Mouse (Mus musculus) embryonic facial prominence, embryonic 13.5 days (tissue): ENCODE results near the gene Klk1b8. TPM values are rescaled to one million over a fixed set of nuclear protein-coding genes. Genes with fewer than 3 reads are reported as not detected.
"Not testable (repeated sequence)": the region's sequence is repeated elsewhere in the genome, so short reads cannot be mapped to it uniquely, and the experiment has no call there.

Experiments used
- ATAC-seq: fragments of 200-750 bp; cut with Nextera tagmentation; 2 replicates; pipeline ENCODE4 v1.8.0; 2017; ENCODE audit warnings: low read depth; ENCODE audit not compliant: insufficient number of reproducible peaks, insufficient read depth, low FRiP score, low TSS enrichment
- H3K27ac ChIP-seq: fragments of 300-500 bp; sonication (generic); 2 replicates; pipeline ENCODE4 v1.5.1; 2015; ENCODE audit warnings: moderate library complexity, mild to moderate bottlenecking, inconsistent platforms
- H3K27me3 ChIP-seq: fragments of 300-500 bp; sonication (generic); 2 replicates; pipeline ENCODE4 v1.6.1; 2015; ENCODE audit warnings: mild to moderate bottlenecking, inconsistent platforms
- H3K36me3 ChIP-seq: fragments of 300-500 bp; sonication (generic); 2 replicates; pipeline ENCODE4 v1.6.1; 2015; ENCODE audit warnings: mild to moderate bottlenecking, inconsistent platforms
- H3K4me1 ChIP-seq: fragments of 300-500 bp; sonication (generic); 2 replicates; pipeline ENCODE4 v1.6.1; 2015; ENCODE audit warnings: inconsistent platforms
- H3K4me2 ChIP-seq: fragments of 300-500 bp; sonication (generic); 2 replicates; pipeline ENCODE4 v1.6.1; 2015; ENCODE audit warnings: moderate library complexity, mild to moderate bottlenecking, inconsistent platforms
- H3K4me3 ChIP-seq: fragments of 300-500 bp; sonication (generic); 2 replicates; pipeline ENCODE4 v1.5.1; 2015; ENCODE audit warnings: mild to moderate bottlenecking, inconsistent platforms
- H3K9ac ChIP-seq: fragments of 300-500 bp; sonication (generic); 2 replicates; pipeline ENCODE4 v1.6.1; 2015; ENCODE audit warnings: mild to moderate bottlenecking, inconsistent platforms
- H3K9me3 ChIP-seq: fragments of 300-500 bp; sonication (generic); 2 replicates; pipeline ENCODE4 v1.6.1; 2016; ENCODE audit warnings: inconsistent platforms
- WGBS: fragments of 180-500 bp; shearing (Covaris S2); methylation state at CpG from one replicate; pipeline ENCODE4 v1.1.7; 2015; ENCODE audit warnings: mixed read lengths; 5-methylcytosine and 5-hydroxymethylcytosine counted together
- polyA plus RNA-seq: library from polyadenylated mRNA; unstranded; fragments of >200 nt; fragmentation: Nextera tagmentation; extraction: Ambion mirVana; gene quantifications from 2 replicates; pipeline ENCODE4 v1.2.1, GENCODE M21; 2015

Klk1b8 gene
- polyA plus RNA-seq, 1 experiment from 2014 or later, result not detected

DNA sequence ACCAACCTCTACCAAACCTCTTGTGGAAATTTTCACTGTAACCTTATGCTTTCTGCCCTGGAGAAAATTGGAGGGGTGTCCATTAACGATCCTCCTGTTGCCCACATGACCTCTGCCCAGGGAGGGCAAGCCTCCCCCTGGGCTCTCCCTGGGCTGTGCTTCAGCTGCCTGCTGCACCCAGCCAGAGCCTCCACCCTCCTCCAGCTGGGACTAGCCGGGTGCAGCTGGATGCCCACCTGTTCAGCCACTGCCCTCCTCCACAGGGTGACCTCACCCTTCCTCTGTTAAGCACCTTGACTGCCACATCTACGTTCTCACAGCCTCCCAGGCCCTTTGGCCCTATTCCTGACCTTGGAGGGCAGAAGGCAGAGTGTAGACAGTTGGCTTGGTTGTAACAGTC lies 15.7 kb upstream of the Klk1b8 start:
- H3K4me1 ChIP-seq, result no peaks in the 10 kb centered on the region
- no peaks in the 10 kb centered on the region for H3K9me3 ChIP-seq
- WGBS, result 56% methylated on average over 3 of the region's 3 CpGs
- no peak overlapping the region for H3K4me2 ChIP-seq
- ATAC-seq, result no peak
- no peak overlapping the region for H3K4me3 ChIP-seq
- no peaks in the 10 kb centered on the region for H3K27me3 ChIP-seq
- H3K36me3 ChIP-seq, result no peaks in the 10 kb centered on the region
- H3K9ac ChIP-seq, result no peak overlapping the region
- no peak overlapping the region for H3K27ac ChIP-seq

DNA sequence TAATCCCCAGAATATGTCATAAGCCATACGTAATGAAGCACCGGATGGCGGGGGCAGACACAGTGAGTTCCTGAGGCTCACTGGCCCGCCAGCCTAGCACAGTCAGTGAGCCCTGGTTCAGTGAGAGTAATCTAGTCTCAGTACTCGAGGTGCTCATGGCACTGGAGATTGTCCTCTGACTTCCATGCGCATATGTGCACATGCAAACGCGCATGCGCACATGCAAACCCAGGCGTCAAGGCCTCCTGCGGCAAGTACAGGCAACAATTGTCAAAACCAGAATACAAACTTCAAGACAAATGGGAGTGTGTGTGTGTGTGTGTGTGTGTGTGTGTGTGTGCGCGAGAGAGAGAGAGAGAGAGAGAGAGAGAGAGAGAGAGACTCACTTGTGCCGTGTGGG lies 13.9 kb upstream of the Klk1b8 start:
- Histone ChIP-seq H3K9me3 (no peaks in the 10 kb centered on the region), H3K4me3 (no peak overlapping the region), H3K4me1 (no peaks in the 10 kb centered on the region), H3K36me3 (no peaks in the 10 kb centered on the region), H3K27me3 (no peaks in the 10 kb centered on the region), H3K9ac (no peak overlapping the region), H3K27ac (no peak overlapping the region), H3K4me2 (no peak overlapping the region)
- no peak for ATAC-seq
- WGBS, result 89% methylated on average over 14 of the region's 14 CpGs

DNA sequence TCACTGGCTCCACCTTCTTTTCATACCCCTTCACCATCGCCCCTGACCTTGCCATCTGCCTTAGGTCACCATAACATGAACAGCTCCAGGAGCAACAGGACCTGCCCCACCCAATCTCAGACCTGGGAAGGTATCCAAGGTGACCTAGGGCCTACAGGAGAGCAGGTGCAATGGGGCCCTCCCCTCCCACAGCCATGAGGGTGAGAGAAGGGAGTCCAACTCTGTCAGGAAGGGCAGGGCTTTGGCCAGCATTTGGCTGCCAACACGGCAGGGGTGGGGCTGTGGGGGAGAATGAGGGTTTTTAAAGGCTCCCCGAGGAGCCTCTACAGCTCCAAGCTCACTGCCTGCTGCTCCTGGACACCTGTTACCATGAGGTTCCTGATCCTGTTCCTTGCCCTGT lies 8.2 kb upstream of the Klk1b8 start:
- H3K9ac ChIP-seq, H3K9me3 ChIP-seq, ATAC-seq, H3K27ac ChIP-seq, H3K36me3 ChIP-seq, H3K4me2 ChIP-seq, H3K27me3 ChIP-seq, H3K4me3 ChIP-seq, H3K4me1 ChIP-seq: not testable (repeated sequence)
- 68% methylated on average over 3 of the region's 3 CpGs for WGBS

DNA sequence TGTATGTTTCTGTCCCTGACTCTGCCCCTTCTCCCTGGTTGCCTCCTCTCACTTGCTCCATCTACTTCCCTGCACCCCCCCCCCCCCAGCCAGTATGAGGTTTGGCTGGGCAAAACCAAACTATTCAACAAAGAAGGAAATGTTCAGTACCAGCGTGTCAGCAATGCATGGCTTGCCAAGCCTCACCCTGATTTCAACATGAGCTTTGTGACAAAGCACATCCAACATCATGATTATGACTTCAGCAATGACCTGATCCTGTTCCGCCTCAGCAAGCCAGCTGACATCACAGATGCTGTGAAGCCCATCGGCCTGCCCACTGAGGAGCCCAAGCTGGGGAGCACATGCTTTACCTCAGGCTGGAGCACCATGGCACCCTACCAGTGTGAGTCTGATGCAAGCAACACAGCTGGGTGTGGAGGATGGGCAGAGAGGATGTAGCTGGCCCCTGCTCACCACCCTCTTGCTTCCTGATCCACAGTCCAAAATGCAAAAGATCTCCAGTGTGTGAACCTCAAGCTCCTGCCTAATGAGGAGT lies 5.7 kb upstream of the Klk1b8 start:
- Histone ChIP-seq H3K36me3 (no peaks in the 10 kb centered on the region), H3K9ac (no peak overlapping the region), H3K27me3 (no peaks in the 10 kb centered on the region), H3K4me2 (no peak overlapping the region), H3K4me3 (no peak overlapping the region), H3K27ac (no peak overlapping the region), H3K9me3 (no peaks in the 10 kb centered on the region), H3K4me1 (no peaks in the 10 kb centered on the region)
- WGBS, result 80% methylated on average over 3 of the region's 3 CpGs
- no peak for ATAC-seq

DNA sequence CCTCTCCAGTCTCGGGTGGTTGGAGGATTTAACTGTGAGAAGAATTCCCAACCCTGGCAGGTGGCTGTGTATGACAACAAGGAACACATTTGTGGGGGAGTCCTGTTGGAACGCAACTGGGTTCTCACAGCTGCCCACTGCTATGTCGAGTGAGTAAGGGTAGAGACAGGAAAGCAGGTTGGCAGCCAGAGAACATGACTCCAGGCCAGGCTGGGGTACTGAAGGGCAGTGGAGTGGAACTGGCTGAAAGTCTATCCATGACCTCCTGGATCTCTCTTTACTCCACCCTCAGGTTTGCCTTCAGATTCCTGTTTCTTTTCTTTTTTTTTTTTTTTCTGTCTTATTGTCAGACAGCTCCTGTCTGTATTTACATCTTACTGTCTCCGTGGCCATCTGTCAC lies 2.2 kb downstream of the Klk1b8 start:
- no peak for ATAC-seq
- no peak overlapping the region for H3K9ac ChIP-seq
- WGBS, result 57% methylated on average over 4 of the region's 4 CpGs

DNA sequence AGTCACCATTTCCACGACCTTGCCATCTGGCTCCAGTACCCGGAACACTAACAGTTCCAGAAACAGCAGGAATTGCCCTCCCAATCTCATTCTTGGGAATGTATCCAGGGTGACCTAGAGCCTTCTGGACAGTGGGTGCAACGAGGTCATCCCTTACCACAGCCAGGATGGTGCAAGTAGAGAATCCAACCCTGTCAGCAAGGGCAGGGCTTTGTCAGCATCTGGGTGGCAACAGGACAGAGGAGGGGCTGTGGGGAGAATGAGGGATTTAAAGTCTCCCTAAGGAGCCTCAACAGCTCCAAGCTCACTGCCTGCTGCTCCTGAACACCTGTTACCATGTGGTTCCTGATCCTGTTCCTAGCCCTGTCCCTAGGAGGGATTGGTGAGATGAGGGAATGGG lies 16.0 kb downstream of the Klk1b8 start, which contains the start of gene Klk1b1:
Gene Klk1b1 (plus strand): TSS at position 301 of the 400 bp plus-strand sequence.
- 63% methylated on average over 3 of the region's 3 CpGs for WGBS
- Histone ChIP-seq H3K9me3 (no peaks in the 10 kb centered on the region), H3K27me3 (no peaks in the 10 kb centered on the region), H3K4me1 (no peaks in the 10 kb centered on the region), H3K9ac (no peak within 1 kb of the TSS), H3K27ac (no peak within 1 kb of the TSS), H3K4me3 (no peak within 1 kb of the TSS), H3K4me2 (no peak within 1 kb of the TSS), H3K36me3 (no peaks in the 10 kb centered on the region)
- ATAC-seq, result no peak

More for the DNA sequence above, 2.2 kb downstream of the Klk1b8 start:
- H3K36me3 ChIP-seq, result no peaks in the 10 kb centered on the region
- no peaks in the 10 kb centered on the region for H3K27me3 ChIP-seq
- H3K4me3 ChIP-seq, result no peak overlapping the region
- no peak overlapping the region for H3K4me2 ChIP-seq
- H3K9me3 ChIP-seq, result no peaks in the 10 kb centered on the region
- no peak overlapping the region for H3K27ac ChIP-seq
- no peaks in the 10 kb centered on the region for H3K4me1 ChIP-seq

DNA sequence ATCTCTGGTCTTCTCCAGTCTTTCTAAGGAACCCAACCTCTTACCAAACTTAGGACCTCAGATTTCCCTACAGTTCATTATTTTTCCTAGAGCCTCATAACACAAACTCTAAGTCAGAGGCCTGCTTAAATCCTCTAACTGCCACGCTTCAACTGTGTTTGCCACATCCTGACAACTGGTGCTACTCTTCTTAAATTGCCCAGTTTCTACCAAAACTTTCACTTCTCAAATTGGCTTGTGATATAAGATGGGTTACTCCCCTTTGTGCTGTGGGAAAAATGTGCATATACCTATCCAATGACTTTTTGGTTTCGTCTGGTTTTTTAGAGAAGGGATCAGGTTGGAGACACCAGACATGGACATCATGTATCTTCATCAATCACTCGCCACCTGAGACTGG lies 16.6 kb downstream of the Klk1b8 start:
- ATAC-seq, result no peak
- Histone ChIP-seq H3K27ac (no peak overlapping the region), H3K36me3 (no peaks in the 10 kb centered on the region), H3K27me3 (no peaks in the 10 kb centered on the region), H3K4me2 (no peak overlapping the region), H3K9me3 (no peaks in the 10 kb centered on the region), H3K9ac (no peak overlapping the region), H3K4me1 (no peaks in the 10 kb centered on the region), H3K4me3 (no peak overlapping the region)
- WGBS, result 77% methylated on average over 3 of the region's 3 CpGs

DNA sequence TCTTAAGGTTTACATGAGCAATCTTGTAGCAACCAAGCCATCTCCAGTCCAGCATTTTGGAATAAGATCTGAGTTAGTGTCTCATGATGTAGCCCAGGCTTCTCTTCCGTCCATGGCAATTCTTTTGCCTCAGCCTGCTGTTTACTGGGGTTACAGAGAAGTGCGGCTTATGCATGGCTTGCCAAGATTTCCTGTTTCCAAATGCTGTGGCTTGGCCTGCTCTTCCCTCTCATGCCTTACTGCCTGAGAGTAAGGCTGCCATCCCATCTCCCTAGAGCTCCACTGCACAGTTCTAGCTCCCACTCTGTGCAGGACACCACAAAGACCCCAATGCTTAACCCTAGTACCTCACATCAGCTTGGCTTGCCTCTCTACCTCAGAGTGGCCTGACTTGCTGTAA lies 17.1 kb downstream of the Klk1b8 start:
- no peak overlapping the region for H3K4me3 ChIP-seq
- no peaks in the 10 kb centered on the region for H3K4me1 ChIP-seq
- WGBS, result 79% methylated on average over 2 of the region's 2 CpGs
- no peak overlapping the region for H3K27ac ChIP-seq
- no peaks in the 10 kb centered on the region for H3K36me3 ChIP-seq
- H3K4me2 ChIP-seq, result no peak overlapping the region
- no peaks in the 10 kb centered on the region for H3K27me3 ChIP-seq
- no peak for ATAC-seq
- no peaks in the 10 kb centered on the region for H3K9me3 ChIP-seq
- H3K9ac ChIP-seq, result no peak overlapping the region

DNA sequence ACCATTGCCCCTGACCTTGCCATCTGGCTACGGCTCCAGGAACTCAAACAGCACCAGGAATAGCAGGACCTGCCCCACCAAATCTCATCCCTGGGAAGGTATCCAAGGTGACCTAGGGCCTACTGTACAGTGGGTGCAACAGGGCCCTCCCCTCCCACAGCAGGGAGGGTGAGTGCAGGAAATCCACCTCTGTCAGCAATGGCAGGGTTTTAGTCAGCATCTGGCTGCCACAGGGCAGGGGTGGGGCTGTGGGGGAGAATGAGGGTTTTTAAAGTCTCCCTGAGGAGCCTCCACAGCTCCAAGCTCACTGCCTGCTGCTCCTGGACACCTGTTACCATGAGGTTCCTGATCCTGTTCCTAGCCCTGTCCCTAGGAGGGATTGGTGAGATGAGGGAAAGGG lies 25.3 kb downstream of the Klk1b8 start, which contains the start of gene Klk1b9:
Gene Klk1b9 (plus strand): TSS at position 301 of the 400 bp plus-strand sequence.
- H3K9me3 ChIP-seq, H3K27me3 ChIP-seq, H3K9ac ChIP-seq, H3K4me2 ChIP-seq, ATAC-seq, H3K4me1 ChIP-seq, H3K27ac ChIP-seq, H3K4me3 ChIP-seq, H3K36me3 ChIP-seq: not testable (repeated sequence)
- WGBS, result 83% methylated on average over 1 of the region's 1 CpGs

DNA sequence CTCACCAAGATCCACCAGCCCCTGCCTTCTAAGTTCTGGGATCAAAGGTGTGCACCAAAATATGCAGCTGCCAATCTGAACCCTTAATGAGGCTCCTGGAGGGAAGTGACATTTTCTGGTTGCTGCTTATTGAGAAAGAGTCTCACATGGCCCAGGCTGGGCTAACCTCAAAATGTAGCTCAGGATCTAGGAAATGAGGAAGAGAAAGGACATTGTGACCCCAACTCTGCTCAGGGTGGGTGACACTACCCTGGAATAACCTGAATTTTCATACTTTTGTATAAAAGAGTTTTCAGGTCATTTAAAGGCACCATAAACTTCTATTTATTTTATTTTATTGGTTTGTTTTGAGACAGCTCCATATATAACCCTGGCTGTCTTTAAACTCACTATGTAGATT lies 35.2 kb downstream of the Klk1b8 start:
- H3K4me3 ChIP-seq, result no peak overlapping the region
- no peaks in the 10 kb centered on the region for H3K36me3 ChIP-seq
- no peak for ATAC-seq
- no peaks in the 10 kb centered on the region for H3K9me3 ChIP-seq
- H3K4me2 ChIP-seq, result no peak overlapping the region
- no peak overlapping the region for H3K9ac ChIP-seq
- H3K27ac ChIP-seq, result no peak overlapping the region
- no peaks in the 10 kb centered on the region for H3K4me1 ChIP-seq
- H3K27me3 ChIP-seq, result no peaks in the 10 kb centered on the region

DNA sequence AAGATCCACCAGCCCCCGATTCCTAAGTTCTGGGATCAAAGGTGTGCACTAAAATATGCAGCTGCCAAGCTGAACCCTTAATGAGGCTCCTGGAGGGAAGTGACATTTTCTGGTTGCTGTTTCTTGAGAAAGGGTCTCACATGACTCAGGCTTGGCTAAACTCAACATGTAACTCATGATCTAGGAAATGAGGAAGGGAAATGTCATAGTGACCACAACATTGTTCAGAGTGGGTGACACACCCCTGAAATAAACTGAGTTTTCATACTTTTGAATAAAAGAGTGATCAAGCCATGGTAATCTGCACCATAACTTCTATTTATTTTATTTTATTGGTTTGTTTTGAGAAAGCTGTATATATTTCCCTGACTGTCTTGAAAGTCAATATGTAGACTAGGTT lies 44.4 kb downstream of the Klk1b8 start:
- not testable (repeated sequence) for H3K27me3 ChIP-seq, H3K36me3 ChIP-seq, H3K27ac ChIP-seq, H3K9me3 ChIP-seq, H3K4me2 ChIP-seq, H3K9ac ChIP-seq, H3K4me3 ChIP-seq, H3K4me1 ChIP-seq, ATAC-seq
- 63% methylated on average over 1 of the region's 1 CpGs for WGBS

DNA sequence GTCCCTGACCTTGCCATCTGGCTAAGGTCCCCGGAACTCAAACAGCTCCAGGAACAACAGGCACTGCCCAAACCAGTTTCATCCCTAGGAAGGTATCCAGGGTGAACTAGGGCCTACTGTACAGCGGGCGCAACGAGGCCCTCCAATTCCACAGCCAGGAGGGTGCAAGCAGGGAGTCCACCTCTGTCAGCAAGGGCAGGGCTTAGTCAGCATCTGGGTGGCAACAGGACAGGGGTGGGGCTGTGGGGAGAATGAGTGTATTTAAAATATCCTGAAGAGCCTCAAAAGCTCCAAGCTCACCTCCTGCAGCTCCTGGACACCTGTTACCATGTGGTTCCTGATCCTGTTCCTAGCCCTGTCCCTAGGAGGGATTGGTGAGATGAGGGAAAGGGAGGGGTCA lies 45.1 kb downstream of the Klk1b8 start, which contains the start of gene Klk1b11:
Gene Klk1b11 (plus strand): TSS at position 301 of the 400 bp plus-strand sequence.
- not testable (repeated sequence) for H3K9ac ChIP-seq, H3K9me3 ChIP-seq, H3K4me3 ChIP-seq, H3K4me1 ChIP-seq, H3K27ac ChIP-seq, ATAC-seq, H3K4me2 ChIP-seq, H3K27me3 ChIP-seq, H3K36me3 ChIP-seq
- WGBS, result 89% methylated on average over 4 of the region's 4 CpGs
